Comparison of ENCODE assay signal across 10 mouse cellular contexts in genomic region chr7:112299521-112300096, GRCm38 (mm10).
DNase-seq lines count a peak whose midpoint lies in the region; ATAC-seq and TF ChIP-seq lines count a peak whose summit lies in the region.
"Had no signal": no experiment of that assay in that cellular context is flagged by ENCODE, and none has a peak within 500 bp of the region (broad histone marks: within the 10 kb centered on the region; RNA-seq: fewer than 3 reads in every experiment).

No protein-coding gene starts in this region.

- intact Hi-C loops in heart, postnatal 14 days (cut with DNase I) = no loop called here

- ATAC-seq in lung, embryonic 15.5 days (ENCODE audit: borderline replicate concordance, extremely low read depth, low FRiP score, low TSS enrichment) = peak; percentile 36

- peak; percentile 59 for DNase-seq in 3T3-L1 (ENCODE audit: low read depth, low spot score)
- DNase-seq in heart, postnatal 14 days = peak; percentile 60 to 66
- DNase-seq in B cell, adult 2 months = no peak
- no peak for DNase-seq in right cerebral cortex, postnatal 10 days (ENCODE audit: low spot score in 2 of 2)
- DNase-seq in ovary, postnatal 14 days (ENCODE audit: low spot score) = no peak
- DNase-seq in c-Kit-positive CD71-positive TER-119-positive erythroid progenitor cells, embryonic 14.5 days (ENCODE audit: low spot score) = no peak
- DNase-seq: spleen, adult 18-20 months had no signal

- no peaks in the 10 kb centered on the region for H3K27me3 ChIP-seq in lung, embryonic 15.5 days

- no peak overlapping the region for H3K4me3 ChIP-seq in bone marrow macrophage, adult 2 months (ENCODE audit: insufficient read depth, low read length)
- H3K4me3 ChIP-seq in lung, embryonic 15.5 days = no peak overlapping the region

- H3K27ac ChIP-seq in bone marrow macrophage, adult 2 months (ENCODE audit: insufficient read depth, low read depth, low read length) = peak overlapping the region; percentile 76
- peak overlapping the region; percentile 85 for H3K27ac ChIP-seq in lung, embryonic 15.5 days

- 28% methylated on average over 10 of the region's 10 CpGs for WGBS in lung, embryonic 15.5 days

- H3K9me3 ChIP-seq in lung, embryonic 15.5 days = no peaks in the 10 kb centered on the region

- H3K36me3 ChIP-seq in lung, embryonic 15.5 days = no peaks in the 10 kb centered on the region

- no peak overlapping the region for H3K9ac ChIP-seq in lung, embryonic 15.5 days

- no peak for TF ChIP-seq CTCF in bone marrow macrophage, adult 2 months (IDR thresholded peaks at IDR 0.05; ENCODE audit: low read depth, low read length)

- peaks cover 31% of the 10 kb centered on the region for H3K4me1 ChIP-seq in bone marrow macrophage, adult 2 months (ENCODE audit: control insufficient read depth, insufficient read depth, low read length)
- H3K4me1 ChIP-seq in lung, embryonic 15.5 days = peaks cover 39% of the 10 kb centered on the region

- H3K4me2 ChIP-seq in lung, embryonic 15.5 days = no peak overlapping the region
- H3K4me2 ChIP-seq: midbrain, embryonic 11.5 days had no signal

- no peak for TF ChIP-seq POLR2A in bone marrow macrophage, adult 2 months (IDR thresholded peaks at IDR 0.05; ENCODE audit: borderline replicate concordance, low read depth, low read length)

Comparison
In these comparisons a context has a peak if more than half of its experiments do, and no peak if none do; other contexts are left out.
1. DNase-seq: peak in 3T3-L1 (single experiment) and heart, postnatal 14 days (2 of 2); none in B cell, adult 2 months (0 of 2), right cerebral cortex, postnatal 10 days (0 of 2), ovary, postnatal 14 days (single experiment) and c-Kit-positive CD71-positive TER-119-positive erythroid progenitor cells, embryonic 14.5 days (single experiment).